Mouse (Mus musculus) liver, adult 2 months (tissue): Measurements from ENCODE around the gene Zdhhc16. TPM values are rescaled to one million over a fixed set of nuclear protein-coding genes. Genes with fewer than 3 reads are reported as not detected.
A peak's percentile ranks its signal among the peaks of the same experiment; 100 is the strongest.
"Not testable (repeated sequence)": the region's sequence is repeated elsewhere in the genome, so short reads cannot be mapped to it uniquely, and the experiment has no call there.

ENCODE experiments used
- DNase-seq: peaks from one replicate; pipeline ENCODE4 v3.0.0-alpha.2; 2011; ENCODE audit warnings: low read depth, low spot score; ENCODE audit errors: extremely low read depth
- H3K27ac ChIP-seq: fragments of 200-500 bp; replicated peaks from 2 replicates; pipeline ENCODE4 v1.5.1; 2012; ENCODE audit warnings: low read depth, mild to moderate bottlenecking, control low read depth, inconsistent platforms, low read length; ENCODE audit not compliant: insufficient read depth
- H3K27me3 ChIP-seq: fragments of 200-500 bp; 2 replicates; pipeline ENCODE4 v1.6.1; 2012; ENCODE audit warnings: mild to moderate bottlenecking, moderate library complexity, low read length, inconsistent platforms; ENCODE audit not compliant: control insufficient read depth, insufficient read depth
- H3K36me3 ChIP-seq: fragments of 200-500 bp; 2 replicates; pipeline ENCODE4 v1.6.1; 2012; ENCODE audit warnings: low read length, inconsistent platforms; ENCODE audit not compliant: control insufficient read depth, insufficient read depth
- H3K4me1 ChIP-seq: fragments of 200-500 bp; 2 replicates; pipeline ENCODE4 v1.6.1; 2011; ENCODE audit warnings: low read length; ENCODE audit not compliant: control insufficient read depth, insufficient read depth
- H3K4me3 ChIP-seq: fragments of 200-500 bp; 2 replicates; pipeline ENCODE4 v1.5.1; 2011; ENCODE audit warnings: low read depth, mild to moderate bottlenecking, control low read depth, low read length, moderate library complexity; ENCODE audit not compliant: insufficient read depth
- H3K79me2 ChIP-seq: fragments of 200-500 bp; 2 replicates; pipeline ENCODE4 v1.6.1; 2012; ENCODE audit warnings: inconsistent platforms, mild to moderate bottlenecking, low read length, moderate library complexity; ENCODE audit not compliant: control insufficient read depth, insufficient read depth
- H3K9ac ChIP-seq: fragments of 200-500 bp; 2 replicates; pipeline ENCODE4 v1.6.1; 2012; ENCODE audit warnings: low read depth, mild to moderate bottlenecking, control low read depth, inconsistent platforms, low read length
- CTCF ChIP-seq: fragments of 200-500 bp; IDR thresholded peaks from 2 replicates; pipeline ENCODE4 v1.5.1; 2011; ENCODE audit warnings: low read depth, low read length, control low read depth
- POLR2A ChIP-seq: fragments of 200-500 bp; IDR thresholded peaks from 2 replicates; pipeline ENCODE4 v1.6.1; 2011; ENCODE audit warnings: low read length, control low read depth; ENCODE audit not compliant: insufficient read depth; ENCODE audit errors: extremely low read depth
- WGBS: fragments of 180-500 bp; shearing (Covaris S2); methylation state at CpG from one replicate; pipeline ENCODE4 v1.1.7; 2018; 5-methylcytosine and 5-hydroxymethylcytosine counted together
- polyA plus RNA-seq: library from polyadenylated mRNA; depleted of rRNA; stranded (reverse); fragments of >200 nt; gene quantifications from 2 replicates; pipeline ENCODE4 v1.2.3, GENCODE M21; 2012
- total RNA-seq: library from RNA; depleted of rRNA; stranded (reverse); fragments of >200 nt; gene quantifications from 2 replicates; pipeline ENCODE4 v1.2.3, GENCODE M21; 2014

Gene Zdhhc16
- total and polyA plus RNA-seq, 2 experiments, result 7.9 to 49.9 TPM

GRCm38 (mm10) chr19:41912121-41913080, 20.9 kb upstream of the Zdhhc16 start:
- H3K4me1 ChIP-seq, result peaks cover 11% of the 10 kb centered on the region
- peak overlapping the region; percentile 97 for H3K4me3 ChIP-seq
- DNase-seq, result peak; percentile 64
- H3K79me2 ChIP-seq, result peaks cover 18% of the 10 kb centered on the region
- H3K27ac ChIP-seq, result peak overlapping the region; percentile 78
- peaks cover 19% of the 10 kb centered on the region for H3K36me3 ChIP-seq
- H3K9ac ChIP-seq, result peak overlapping the region; percentile 90
- TF ChIP-seq CTCF, result no peak
- no peak; the same call in 1 of the 2 replicates for TF ChIP-seq POLR2A
- no peaks in the 10 kb centered on the region for H3K27me3 ChIP-seq
- WGBS, result under 1% methylated on average over 53 of the region's 53 CpGs

DNA sequence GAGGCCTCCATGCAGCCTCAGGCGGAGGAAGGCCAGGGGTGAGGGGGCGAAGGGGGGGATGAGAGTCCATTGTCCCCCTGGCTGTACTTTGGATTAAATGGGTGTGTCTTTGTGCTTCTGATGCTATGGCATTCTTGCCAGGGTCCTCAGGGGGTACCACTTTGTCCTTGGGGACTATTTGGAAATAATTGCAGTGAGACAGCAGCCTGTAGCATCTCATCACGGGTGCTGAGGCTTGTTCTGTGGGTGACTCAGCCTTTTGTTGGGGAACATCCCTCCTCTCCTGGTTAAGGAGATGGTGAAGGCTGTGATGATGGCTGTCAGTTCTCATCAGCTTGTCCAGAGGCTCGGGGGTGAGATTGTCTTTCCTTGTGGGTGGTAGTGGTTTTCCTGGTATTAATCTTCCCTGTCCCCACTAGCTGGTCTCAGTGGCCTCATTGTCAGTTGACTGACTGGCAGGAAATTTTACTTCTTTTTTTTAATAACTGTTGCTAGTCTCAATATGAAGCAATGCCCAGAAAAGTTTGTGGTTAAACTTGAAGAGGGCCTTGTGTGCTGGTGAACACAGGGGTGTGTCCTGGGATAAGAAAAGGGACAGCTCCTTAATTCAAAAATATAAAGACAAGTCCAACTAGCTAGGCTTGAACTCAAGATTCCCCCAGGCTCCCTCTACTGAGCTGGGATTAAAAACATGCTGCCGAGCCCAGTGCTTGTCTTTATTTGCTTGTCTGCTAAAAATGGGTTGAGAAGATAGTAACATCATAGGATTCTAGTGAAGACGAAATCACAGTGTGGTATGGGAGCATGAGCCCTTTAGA, 19.3 kb upstream of the Zdhhc16 start:
- H3K27ac ChIP-seq, result no peak overlapping the region
- WGBS, result 65% methylated on average over 6 of the region's 6 CpGs
- DNase-seq, result no peak
- H3K9ac ChIP-seq, result no peak overlapping the region
- no peaks in the 10 kb centered on the region for H3K27me3 ChIP-seq
- no peak overlapping the region for H3K4me3 ChIP-seq
- peaks cover 18% of the 10 kb centered on the region for H3K79me2 ChIP-seq
- no peak for TF ChIP-seq POLR2A
- no peak for TF ChIP-seq CTCF
- H3K4me1 ChIP-seq, result peaks cover 11% of the 10 kb centered on the region
- peaks cover 24% of the 10 kb centered on the region for H3K36me3 ChIP-seq

- H3K4me3 ChIP-seq, H3K27ac ChIP-seq, DNase-seq, H3K27me3 ChIP-seq, H3K9ac ChIP-seq: not testable (repeated sequence)
- Histone ChIP-seq H3K4me1 (peaks cover 11% of the 10 kb centered on the region), H3K36me3 (peaks cover 29% of the 10 kb centered on the region), H3K79me2 (peaks cover 18% of the 10 kb centered on the region)
These were observed 18.7 kb upstream of the Zdhhc16 start for GRCm38 (mm10) chr19:41914592-41914882.

GRCm38 (mm10) chr19:41915294-41915693, 18.0 kb upstream of the Zdhhc16 start:
- Histone ChIP-seq H3K4me1 (peaks cover 11% of the 10 kb centered on the region), H3K27ac (no peak overlapping the region), H3K79me2 (peaks cover 18% of the 10 kb centered on the region), H3K9ac (no peak overlapping the region), H3K27me3 (no peaks in the 10 kb centered on the region), H3K4me3 (no peak overlapping the region), H3K36me3 (peaks cover 29% of the 10 kb centered on the region)
- WGBS, result 88% methylated on average over 3 of the region's 3 CpGs
- no peak for TF ChIP-seq POLR2A
- TF ChIP-seq CTCF, result no peak
- no peak for DNase-seq

DNA sequence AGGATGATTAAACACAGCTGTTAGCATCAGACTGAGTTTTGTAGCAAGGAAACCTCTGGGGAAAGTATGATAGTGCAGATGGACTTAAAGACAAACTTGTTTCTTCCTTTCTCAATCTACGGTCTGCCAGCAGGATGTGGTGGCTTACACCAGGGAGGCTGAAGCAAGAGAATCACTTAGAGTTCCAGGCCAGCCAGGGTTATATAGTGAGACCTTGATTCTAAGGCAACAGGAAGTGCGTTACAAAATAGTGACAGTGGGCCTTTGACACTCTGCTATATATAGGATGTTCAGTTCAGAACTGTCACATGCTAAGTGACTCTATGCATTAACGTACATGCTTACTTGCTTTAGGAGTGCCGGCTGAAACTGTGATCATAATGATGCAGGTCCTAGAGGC, 16.4 kb upstream of the Zdhhc16 start:
- no peaks in the 10 kb centered on the region for H3K27me3 ChIP-seq
- no peak for DNase-seq
- H3K79me2 ChIP-seq, result peaks cover 18% of the 10 kb centered on the region
- H3K27ac ChIP-seq, result no peak overlapping the region
- TF ChIP-seq CTCF (no peak), POLR2A (no peak)
- peaks cover 11% of the 10 kb centered on the region for H3K4me1 ChIP-seq
- H3K36me3 ChIP-seq, result peaks cover 30% of the 10 kb centered on the region
- 79% methylated on average over 4 of the region's 4 CpGs for WGBS
- H3K4me3 ChIP-seq, result no peak overlapping the region
- H3K9ac ChIP-seq, result no peak overlapping the region
